Mouse (Mus musculus): Measurements from ENCODE around the gene Olfr1120. TPM values are rescaled to one million over a fixed set of nuclear protein-coding genes. Genes with fewer than 3 reads are reported as not detected.
"Not testable (repeated sequence)": the region's sequence is repeated elsewhere in the genome, so short reads cannot be mapped to it uniquely, and the experiment has no call there.

Gene Olfr1120
- not detected for total RNA-seq (2021)

DNA sequence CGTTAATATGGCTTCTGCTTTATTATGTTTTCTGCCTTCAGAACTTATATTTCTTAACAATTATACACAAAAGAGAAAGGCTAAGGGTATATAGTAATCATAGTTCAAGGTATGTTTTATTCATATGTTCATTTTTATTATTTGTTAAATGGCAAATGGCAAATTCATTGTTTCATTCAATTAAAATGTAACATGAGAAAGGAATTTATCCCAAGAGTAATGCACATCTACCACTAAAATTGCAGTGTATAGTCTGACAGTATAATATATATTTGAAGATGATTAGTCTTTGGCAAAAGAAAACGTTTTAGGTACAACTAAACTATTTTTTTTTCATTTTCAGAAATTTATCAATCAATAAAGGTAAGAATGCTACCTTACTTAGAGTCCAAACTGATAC lies at the start of gene Olfr1120:
Gene Olfr1120, plus strand, starts transcription at position 301 of the 400 bp plus-strand sequence.
- no peak for DNase-seq (ENCODE audit: extremely low spot score in 1 of 2, low spot score in 2 of 2)
- intact Hi-C loops (cut with DNase I) = no loop called here

- DNase-seq (ENCODE audit: extremely low spot score in 1 of 2, low spot score in 2 of 2) = no peak
- intact Hi-C loops (cut with DNase I) = no loop called here
Measured at GRCm38 (mm10) chr2:87307281-87307680, 47.3 kb upstream of the Olfr1120 start, which contains the start of gene Olfr1118. TSS of gene Olfr1118 (plus strand) at chr2:87307581.

DNA sequence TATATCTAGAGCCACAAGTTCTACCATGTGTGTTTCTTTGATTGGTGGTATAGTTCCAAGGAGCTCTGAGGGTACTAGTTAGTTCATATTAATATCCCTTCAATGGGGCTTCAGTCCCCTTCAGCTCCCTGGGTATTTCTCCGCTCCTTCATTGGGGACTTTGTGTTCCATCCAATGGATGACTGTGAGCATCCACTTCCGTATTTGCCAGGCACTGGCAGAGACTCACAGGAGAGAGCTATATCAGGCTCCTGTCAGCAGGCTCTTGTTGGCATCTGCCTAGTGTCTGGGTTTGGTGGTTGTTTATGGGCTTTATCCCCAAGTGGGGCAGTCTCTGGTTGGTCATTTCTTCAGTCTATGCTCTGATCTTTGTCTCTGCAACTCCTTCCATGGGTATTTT lies 5.5 kb downstream of the Olfr1120 start:
- DNase-seq (ENCODE audit: extremely low spot score in 1 of 2, low spot score in 2 of 2); intact Hi-C loops (cut with DNase I): not testable (repeated sequence)

- intact Hi-C loops (cut with DNase I) = no loop called here
- DNase-seq (ENCODE audit: extremely low spot score in 1 of 2, low spot score in 2 of 2) = no peak
Measured at GRCm38 (mm10) chr2:87369595-87369994, 15.0 kb downstream of the Olfr1120 start, which contains the start of gene Olfr1121. TSS of gene Olfr1121 (plus strand) at chr2:87369895.

DNA sequence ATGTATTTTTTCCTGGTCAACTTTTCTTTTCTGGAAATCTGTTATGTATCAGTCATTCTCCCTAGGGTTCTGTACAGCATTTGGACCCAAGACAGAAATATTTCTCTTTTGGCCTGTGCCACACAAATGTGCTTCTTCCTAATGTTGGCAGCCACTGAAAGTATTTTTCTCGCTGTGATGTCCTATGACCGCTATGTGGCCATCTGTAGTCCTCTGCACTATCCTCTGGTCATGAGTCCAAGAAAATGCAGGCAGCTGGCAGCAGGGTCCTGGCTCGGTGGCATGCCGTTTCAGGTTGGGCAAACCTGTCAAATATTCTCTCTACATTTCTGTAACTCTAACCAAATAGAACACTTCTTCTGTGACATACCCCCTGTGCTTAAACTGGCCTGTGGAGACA lies 17.1 kb downstream of the Olfr1120 start:
- DNase-seq (ENCODE audit: extremely low spot score in 1 of 2, low spot score in 2 of 2) = no peak
- intact Hi-C loops (cut with DNase I) = no loop called here

DNA sequence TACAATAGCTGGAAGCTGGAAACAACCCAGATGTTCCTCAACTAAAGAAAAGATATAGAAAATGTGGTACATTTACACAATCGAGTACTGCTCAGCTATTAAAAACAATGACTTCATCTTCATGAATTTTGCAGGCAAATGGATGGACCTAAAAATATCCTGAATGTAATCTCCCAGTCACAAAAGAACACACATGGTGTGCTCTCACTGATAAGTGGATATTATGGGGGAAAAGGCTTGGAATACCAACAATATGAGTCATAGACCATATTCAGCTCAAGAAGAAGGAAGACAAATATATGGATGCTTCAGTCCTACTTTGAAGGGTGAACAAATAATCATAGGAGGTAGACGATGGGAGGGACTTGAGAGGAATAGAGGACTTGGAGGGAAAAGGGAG lies 29.3 kb downstream of the Olfr1120 start:
- DNase-seq (ENCODE audit: extremely low spot score in 1 of 2, low spot score in 2 of 2) = no peak
- intact Hi-C loops (cut with DNase I) = no loop called here

DNA sequence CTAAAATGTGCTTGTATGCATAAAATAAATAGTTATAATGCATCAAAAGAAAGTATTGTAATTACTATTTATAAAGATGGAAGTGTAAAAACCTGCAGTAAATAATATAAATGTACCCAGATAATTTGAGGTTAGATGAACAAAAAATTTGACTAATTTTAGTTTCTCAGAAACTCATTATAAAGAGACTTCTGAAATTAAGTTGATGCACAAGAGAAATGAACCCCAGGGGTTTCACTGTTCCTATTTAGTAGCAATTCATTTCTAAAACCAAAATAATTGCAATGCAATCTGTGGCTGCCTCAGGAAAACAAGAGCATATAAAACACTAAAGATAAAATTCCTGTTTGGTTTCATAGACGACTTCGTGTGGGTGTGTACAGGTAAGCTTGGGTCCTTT lies 30.9 kb downstream of the Olfr1120 start, which contains the start of gene Olfr1122:
Gene Olfr1122, plus strand, starts transcription at position 301 of the 400 bp plus-strand sequence.
- DNase-seq (ENCODE audit: extremely low spot score in 1 of 2, low spot score in 2 of 2) = no peak
- intact Hi-C loops (cut with DNase I) = no loop called here

GRCm38 (mm10) chr2:87393605-87394004 lies 39.0 kb downstream of the Olfr1120 start:
- intact Hi-C loops (cut with DNase I); DNase-seq (ENCODE audit: extremely low spot score in 1 of 2, low spot score in 2 of 2): not testable (repeated sequence)

DNA sequence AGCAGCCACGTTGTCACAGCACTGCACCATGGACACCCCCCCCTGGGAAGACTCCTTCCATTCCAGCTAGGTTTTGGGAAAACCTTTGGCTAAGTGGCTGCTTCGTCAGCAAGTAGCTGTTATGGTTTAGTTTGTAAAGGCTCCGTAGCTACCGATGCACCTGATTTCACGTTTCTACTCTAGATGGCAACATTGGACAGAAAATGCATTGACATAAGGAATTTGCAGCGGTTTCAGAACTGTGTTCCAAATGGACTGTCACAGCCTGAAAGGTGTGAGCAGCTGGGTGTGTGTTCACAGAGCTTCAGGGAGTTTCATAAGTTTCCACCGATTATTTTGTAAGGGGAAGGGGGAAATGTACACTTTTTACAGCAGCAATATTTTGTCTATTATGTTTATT lies 40.1 kb downstream of the Olfr1120 start:
- intact Hi-C loops (cut with DNase I) = not testable (repeated sequence)

More for the DNA sequence above, 40.1 kb downstream of the Olfr1120 start:
- not testable (repeated sequence) for DNase-seq (ENCODE audit: extremely low spot score in 1 of 2, low spot score in 2 of 2)

Other genes starting within 250 kb of the Olfr1120 start
- gene Olfr259, start 240.2 kb upstream of the Olfr1120 start, total RNA-seq (2021) = not detected
- not detected for gene Olfr1110, start 214.5 kb upstream of the Olfr1120 start, total RNA-seq (2021)
- gene Olfr1111, start 202.2 kb upstream of the Olfr1120 start, total RNA-seq (2021) = not detected
- not detected for gene Olfr1112, start 167.0 kb upstream of the Olfr1120 start, total RNA-seq (2021)
- not detected for gene Olfr1113, start 145.8 kb upstream of the Olfr1120 start, total RNA-seq (2021)
- not detected for gene Olfr1115, start 106.8 kb upstream of the Olfr1120 start, total RNA-seq (2021)
- not detected for gene Olfr1116, start 87.3 kb upstream of the Olfr1120 start, total RNA-seq (2021)
- gene Olfr1118, start 47.2 kb upstream of the Olfr1120 start, total RNA-seq (2021) = not detected
- gene Olfr1121, start 15.1 kb downstream of the Olfr1120 start, total RNA-seq (2021) = not detected
- gene Olfr1122, start 31.0 kb downstream of the Olfr1120 start, total RNA-seq (2021) = not detected
- gene Olfr1123, start 61.8 kb downstream of the Olfr1120 start, total RNA-seq (2021) = not detected
- gene Olfr1124, start 75.5 kb downstream of the Olfr1120 start, total RNA-seq (2021) = not detected
- gene Olfr1126, start 99.1 kb downstream of the Olfr1120 start, total RNA-seq (2021) = not detected
- not detected for gene Pramel7, start 142.3 kb downstream of the Olfr1120 start, total RNA-seq (2021)
- not detected for gene Pramel6, start 151.8 kb downstream of the Olfr1120 start, total RNA-seq (2021)
- gene Olfr153, start 177.0 kb downstream of the Olfr1120 start, total RNA-seq (2021) = not detected
- gene Olfr1128, start 190.7 kb downstream of the Olfr1120 start, total RNA-seq (2021) = not detected
- gene Olfr1129, start 219.1 kb downstream of the Olfr1120 start, total RNA-seq (2021) = not detected

All from left cerebral cortex, postnatal 10 days (tissue).